Mouse (Mus musculus) retina, adult 2 months (tissue): ENCODE measurements around the gene Mogat1.
"Not testable (repeated sequence)": the region's sequence is repeated elsewhere in the genome, so short reads cannot be mapped to it uniquely, and the experiment has no call there.

Experiments
- DNase-seq: peaks from one replicate; pipeline ENCODE4 v3.0.0-alpha.2; 2012; ENCODE audit warnings: low read depth, low spot score

Mogat1 gene

GRCm38 (mm10) chr1:78536310-78537164, 25.7 kb downstream of the Mogat1 start:
- DNase-seq: no peak

GRCm38 (mm10) chr1:78537494-78538010, 26.8 kb downstream of the Mogat1 start:
- DNase-seq: no peak

- no peak for DNase-seq
These were observed 27.6 kb downstream of the Mogat1 start for GRCm38 (mm10) chr1:78538396-78538795.

GRCm38 (mm10) chr1:78539166-78539565, 28.4 kb downstream of the Mogat1 start:
- DNase-seq: no peak

- DNase-seq: not testable (repeated sequence)
These were observed 32.8 kb downstream of the Mogat1 start for GRCm38 (mm10) chr1:78543631-78544030.

GRCm38 (mm10) chr1:78546258-78546657, 35.5 kb downstream of the Mogat1 start:
- DNase-seq: no peak

GRCm38 (mm10) chr1:78548961-78549360, 38.2 kb downstream of the Mogat1 start:
- DNase-seq: no peak

GRCm38 (mm10) chr1:78554012-78554666, 43.3 kb downstream of the Mogat1 start:
- DNase-seq: no peak

GRCm38 (mm10) chr1:78566963-78567362, 56.2 kb downstream of the Mogat1 start:
- DNase-seq: no peak

GRCm38 (mm10) chr1:78567421-78567820, 56.6 kb downstream of the Mogat1 start:
- DNase-seq: peak; percentile 68

- peak; percentile 22 for DNase-seq
These were observed 57.2 kb downstream of the Mogat1 start for GRCm38 (mm10) chr1:78567834-78568507.

GRCm38 (mm10) chr1:78569617-78570016, 58.8 kb downstream of the Mogat1 start:
- no peak for DNase-seq

- no peak for DNase-seq
These were observed 74.3 kb downstream of the Mogat1 start for GRCm38 (mm10) chr1:78585080-78585479.

GRCm38 (mm10) chr1:78586986-78587385, 76.2 kb downstream of the Mogat1 start:
- no peak for DNase-seq
